Mouse (Mus musculus): ENCODE measurements at regions not wholly inside any gene's neighbourhood (a gene's known extent, or its start where the extent isn't known, plus 50 kb on each side); places are given as distances from the start of the nearest gene placed in this dataset.

DNA sequence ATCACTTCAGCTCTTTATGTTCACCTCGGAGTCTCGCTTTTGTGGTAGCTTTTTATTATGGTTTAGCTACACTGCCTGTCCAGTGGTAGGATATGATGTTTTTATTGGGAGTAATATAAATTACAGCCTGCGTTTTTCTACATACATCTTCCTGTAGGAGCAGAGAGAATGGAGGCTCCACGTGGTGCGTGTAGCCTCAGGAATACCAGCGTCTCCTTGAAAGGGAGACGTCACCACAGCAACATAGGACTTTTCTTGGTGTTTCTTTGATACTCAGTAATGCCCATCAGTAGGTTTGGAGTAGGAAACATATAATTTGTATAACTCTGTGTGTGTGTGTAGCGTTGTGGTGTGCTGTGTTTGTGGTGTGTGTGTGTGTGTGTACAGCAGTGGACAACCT is 150.7 kb downstream of the Ndufs4 start:
- WGBS = 90% methylated on average over 8 of the region's 8 CpGs
- no peak overlapping the region for H3K9ac ChIP-seq
- H3K4me2 ChIP-seq = no peak overlapping the region
- no peak for ATAC-seq (ENCODE audit: low FRiP score)
- H3K9me3 ChIP-seq = no peaks in the 10 kb centered on the region
- no peak overlapping the region for H3K4me3 ChIP-seq
- H3K27ac ChIP-seq = no peak overlapping the region
- H3K4me1 ChIP-seq (replicated peaks) = no peaks in the 10 kb centered on the region
- H3K36me3 ChIP-seq = no peaks in the 10 kb centered on the region
- H3K27me3 ChIP-seq = no peaks in the 10 kb centered on the region

- no peaks in the 10 kb centered on the region for H3K9me3 ChIP-seq
- H3K4me2 ChIP-seq = no peak overlapping the region
- no peaks in the 10 kb centered on the region for H3K27me3 ChIP-seq
- no peak overlapping the region for H3K9ac ChIP-seq
- no peaks in the 10 kb centered on the region for H3K4me1 ChIP-seq (replicated peaks)
- no peak overlapping the region for H3K4me3 ChIP-seq
- no peaks in the 10 kb centered on the region for H3K36me3 ChIP-seq
- no peak for ATAC-seq (ENCODE audit: low FRiP score)
- 84% methylated on average over 4 of the region's 4 CpGs for WGBS
- H3K27ac ChIP-seq = no peak overlapping the region
Measured at GRCm38 (mm10) chr13:114235892-114236291, 152.2 kb downstream of the Ndufs4 start.

GRCm38 (mm10) chr13:114232203-114232602 is 155.9 kb downstream of the Ndufs4 start:
- H3K27me3 ChIP-seq = no peaks in the 10 kb centered on the region
- H3K9ac ChIP-seq = no peak overlapping the region
- WGBS = 91% methylated on average over 3 of the region's 3 CpGs
- H3K27ac ChIP-seq = no peak overlapping the region
- H3K4me3 ChIP-seq = no peak overlapping the region
- H3K36me3 ChIP-seq = no peaks in the 10 kb centered on the region
- no peak overlapping the region for H3K4me2 ChIP-seq
- no peak for ATAC-seq (ENCODE audit: low FRiP score)
- 0 out of 2 replicates have a peak, but pooled peaks cover under 1% of the 10 kb centered on the region for H3K4me1 ChIP-seq (replicated peaks)
- no peaks in the 10 kb centered on the region for H3K9me3 ChIP-seq

DNA sequence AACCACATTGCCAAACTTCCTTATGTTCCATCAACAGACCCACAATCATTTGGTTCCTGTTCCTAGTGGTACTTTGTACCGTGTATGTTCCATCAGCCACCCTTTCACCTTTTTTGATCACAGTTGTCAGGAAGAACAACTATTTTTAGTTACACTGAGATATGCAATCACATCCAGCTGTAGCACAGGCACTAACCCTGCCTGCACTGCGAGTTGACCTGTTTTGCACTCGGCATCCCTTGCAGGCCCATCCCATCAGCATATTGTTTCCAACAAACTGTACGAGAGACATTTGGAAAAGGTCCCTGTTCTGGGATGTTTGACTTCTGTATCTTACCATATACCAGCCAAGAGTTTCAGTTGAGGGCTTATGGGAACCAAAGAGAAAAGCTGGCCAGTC is 157.5 kb downstream of the Ndufs4 start:
- H3K4me3 ChIP-seq = no peak overlapping the region
- 0 out of 2 replicates have a peak, but pooled peaks cover 8% of the 10 kb centered on the region for H3K4me1 ChIP-seq (replicated peaks)
- no peak for ATAC-seq (ENCODE audit: low FRiP score)
- H3K27ac ChIP-seq = no peak overlapping the region
- H3K4me2 ChIP-seq = no peak overlapping the region
- no peaks in the 10 kb centered on the region for H3K9me3 ChIP-seq
- no peak overlapping the region for H3K9ac ChIP-seq
- 91% methylated on average over 4 of the region's 4 CpGs for WGBS
- no peaks in the 10 kb centered on the region for H3K27me3 ChIP-seq
- no peaks in the 10 kb centered on the region for H3K36me3 ChIP-seq

GRCm38 (mm10) chr13:114227046-114227445 is 161.0 kb downstream of the Ndufs4 start:
- H3K27ac ChIP-seq = no peak overlapping the region
- no peak for ATAC-seq (ENCODE audit: low FRiP score)
- 0 out of 2 replicates have a peak, but pooled peaks cover 8% of the 10 kb centered on the region for H3K4me1 ChIP-seq (replicated peaks)
- no peak overlapping the region for H3K9ac ChIP-seq
- no peak overlapping the region for H3K4me3 ChIP-seq
- H3K36me3 ChIP-seq = no peaks in the 10 kb centered on the region
- H3K9me3 ChIP-seq = no peaks in the 10 kb centered on the region
- no peaks in the 10 kb centered on the region for H3K27me3 ChIP-seq
- no peak overlapping the region for H3K4me2 ChIP-seq
- 44% methylated on average over 4 of the region's 4 CpGs for WGBS

DNA sequence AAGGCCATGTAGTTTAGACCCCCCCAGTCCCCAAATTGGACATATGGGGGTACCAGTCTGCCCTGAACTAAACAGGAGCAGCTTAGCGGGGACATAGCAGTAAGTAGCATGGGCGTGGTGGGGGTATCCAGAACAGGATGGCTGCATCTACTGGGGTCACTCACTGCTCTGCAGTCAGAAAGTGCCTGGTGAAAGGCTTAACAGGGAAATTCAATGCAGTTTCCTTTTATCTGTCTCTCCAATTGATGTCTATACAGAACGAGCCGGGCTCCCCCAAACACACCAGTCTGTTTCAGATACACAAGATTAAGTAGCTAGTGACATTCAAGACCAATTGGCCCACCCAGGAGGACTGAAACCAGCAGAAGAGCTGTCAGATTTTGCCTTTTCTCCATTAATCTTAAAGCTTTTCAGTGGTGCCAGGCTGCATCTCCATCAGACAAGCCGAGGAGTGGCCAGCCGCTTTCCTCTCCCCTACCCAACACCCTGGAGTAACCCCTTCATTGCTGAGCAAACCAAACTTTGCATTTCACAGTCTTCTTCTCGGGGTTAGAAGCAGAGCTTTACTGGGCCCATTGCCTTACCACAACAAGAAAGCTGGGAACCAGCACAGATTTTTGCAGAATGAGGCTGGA is 161.7 kb downstream of the Ndufs4 start:
- Histone ChIP-seq H3K9ac (no peak overlapping the region), H3K4me2 (no peak overlapping the region), H3K27ac (no peak overlapping the region), H3K4me3 (no peak overlapping the region), H3K36me3 (no peaks in the 10 kb centered on the region), H3K4me1 (replicated peaks) (0 out of 2 replicates have a peak, but pooled peaks cover 8% of the 10 kb centered on the region), H3K27me3 (no peaks in the 10 kb centered on the region), H3K9me3 (no peaks in the 10 kb centered on the region)
- 48% methylated on average over 7 of the region's 7 CpGs for WGBS
- ATAC-seq (ENCODE audit: low FRiP score) = peak; percentile 48; the same call in 1 of the 2 replicates

- Histone ChIP-seq H3K4me2 (no peak overlapping the region), H3K36me3 (no peaks in the 10 kb centered on the region), H3K27ac (no peak overlapping the region; the same call in 1 of the 2 replicates), H3K4me3 (no peak overlapping the region), H3K9me3 (no peaks in the 10 kb centered on the region), H3K27me3 (no peaks in the 10 kb centered on the region), H3K9ac (no peak overlapping the region), H3K4me1 (replicated peaks) (peaks cover 6% of the 10 kb centered on the region; the same call in 1 of the 2 replicates)
- WGBS = 70% methylated on average over 5 of the region's 5 CpGs
- ATAC-seq (ENCODE audit: low FRiP score) = peak; percentile 53; the same call in 1 of the 2 replicates
Measured at GRCm38 (mm10) chr13:114219870-114220492, 168.1 kb downstream of the Ndufs4 start.

GRCm38 (mm10) chr13:114215044-114215443 is 173.0 kb downstream of the Ndufs4 start:
- H3K4me1 ChIP-seq (replicated peaks) = peaks cover 2% of the 10 kb centered on the region; the same call in 1 of the 2 replicates
- no peak overlapping the region for H3K27ac ChIP-seq
- 81% methylated on average over 4 of the region's 4 CpGs for WGBS
- no peaks in the 10 kb centered on the region for H3K9me3 ChIP-seq
- H3K27me3 ChIP-seq = no peaks in the 10 kb centered on the region
- H3K4me3 ChIP-seq = no peak overlapping the region
- ATAC-seq (ENCODE audit: low FRiP score) = no peak
- H3K36me3 ChIP-seq = no peaks in the 10 kb centered on the region
- no peak overlapping the region for H3K9ac ChIP-seq
- H3K4me2 ChIP-seq = no peak overlapping the region
